Mouse (Mus musculus): ENCODE data around the gene Uchl3.

Gene Uchl3

GRCm38 (mm10) chr14:101668626-101669025 lies 14.9 kb downstream of the Uchl3 start:
- DNase-seq = no peak

GRCm38 (mm10) chr14:101672226-101672625 lies 18.5 kb downstream of the Uchl3 start:
- no peak for DNase-seq

- DNase-seq = peak; percentile 26
These were observed 33.9 kb downstream of the Uchl3 start for GRCm38 (mm10) chr14:101687696-101688095.

- DNase-seq = no peak
These were observed 34.6 kb downstream of the Uchl3 start for GRCm38 (mm10) chr14:101688406-101688805.

- DNase-seq = no peak
These were observed 50.7 kb downstream of the Uchl3 start for GRCm38 (mm10) chr14:101704479-101704878.

GRCm38 (mm10) chr14:101707088-101707487 lies 53.3 kb downstream of the Uchl3 start:
- no peak for DNase-seq

GRCm38 (mm10) chr14:101714414-101714813 lies 60.6 kb downstream of the Uchl3 start:
- DNase-seq = no peak

- DNase-seq = peak; percentile 90
These were observed 75.6 kb downstream of the Uchl3 start, which contains the start of the genes Gm9922 and Lmo7 for GRCm38 (mm10) chr14:101729237-101729971. Gene Gm9922, minus strand, starts transcription at chr14:101729814. Gene Lmo7, plus strand, starts transcription at chr14:101729957.

- DNase-seq = no peak
These were observed 76.4 kb downstream of the Uchl3 start for GRCm38 (mm10) chr14:101729972-101730692.

GRCm38 (mm10) chr14:101733542-101734303 lies 80.0 kb downstream of the Uchl3 start:
- no peak for DNase-seq

- no peak for DNase-seq
These were observed 83.7 kb downstream of the Uchl3 start for GRCm38 (mm10) chr14:101737501-101737900.

Measured in kidney, adult 18-20 months (tissue).